Mouse (Mus musculus): ENCODE data around the gene Gss.

DNA sequence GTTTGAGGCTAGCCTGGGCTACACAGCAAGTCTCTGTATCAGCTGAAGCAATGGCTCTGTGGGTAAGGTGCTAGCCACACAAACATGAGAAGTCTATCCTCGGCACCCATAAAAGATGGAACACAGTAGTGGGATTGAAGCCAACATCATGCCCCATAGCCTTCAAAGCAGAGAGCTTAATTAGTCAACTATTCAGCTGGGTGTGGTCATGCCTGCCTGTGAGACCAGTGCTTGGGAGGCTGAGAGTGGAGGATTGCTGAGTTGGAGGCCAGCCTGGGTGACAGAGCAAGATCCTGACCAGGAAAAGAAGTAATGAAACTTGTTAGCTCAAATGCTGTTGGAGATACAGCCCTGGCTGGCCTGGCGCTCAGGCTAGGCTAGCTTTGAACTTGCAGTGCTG is 1.7 kb downstream of the Gss start:
- no peak for TF ChIP-seq E2F4 (IDR thresholded peaks at IDR 0.05; ENCODE audit: insufficient read depth)
- no peak for TF ChIP-seq USF1 (IDR thresholded peaks at IDR 0.05; ENCODE audit: low read depth)
- no peak for TF ChIP-seq POLR2A (IDR thresholded peaks at IDR 0.05; ENCODE audit: insufficient read length, low read depth)
- no peak for TF ChIP-seq TCF3 (IDR thresholded peaks at IDR 0.05; ENCODE audit: insufficient read length, low read depth)
- no peak for TF ChIP-seq POLR2AphosphoS2 (IDR thresholded peaks at IDR 0.05; ENCODE audit: insufficient read length, low read depth)
- TF ChIP-seq TCF12 (IDR thresholded peaks at IDR 0.05; ENCODE audit: insufficient read depth, poor library complexity, severe bottlenecking): no peak
- no peak for TF ChIP-seq SRF (IDR thresholded peaks at IDR 0.05; ENCODE audit: control insufficient read depth, insufficient read length, low read depth)

All from myocyte (in vitro differentiated cells).